Mouse (Mus musculus) kidney, postnatal 10 days (tissue): ENCODE data around the gene Rerg.

Experiments used
- DNase-seq: peaks from one replicate; pipeline ENCODE4 v3.0.0; 2021; ENCODE audit warnings: mixed read lengths

Gene Rerg

GRCm38 (mm10) chr6:137126224-137126623 is 44.1 kb downstream of the Rerg start:
- DNase-seq, result peak; percentile 48

- DNase-seq, result no peak
Measured at GRCm38 (mm10) chr6:137125433-137125832, 44.9 kb downstream of the Rerg start.

- no peak for DNase-seq
Measured at GRCm38 (mm10) chr6:137125006-137125405, 45.3 kb downstream of the Rerg start.

GRCm38 (mm10) chr6:137116849-137117473 is 53.3 kb downstream of the Rerg start:
- DNase-seq, result no peak

- no peak for DNase-seq
Measured at GRCm38 (mm10) chr6:137114859-137115258, 55.4 kb downstream of the Rerg start.

GRCm38 (mm10) chr6:137111266-137111813 is 59.0 kb downstream of the Rerg start:
- DNase-seq, result no peak

GRCm38 (mm10) chr6:137110778-137111174 is 59.5 kb downstream of the Rerg start:
- no peak for DNase-seq

- peak; percentile 37 for DNase-seq
Measured at GRCm38 (mm10) chr6:137109811-137110777, 60.2 kb downstream of the Rerg start.

GRCm38 (mm10) chr6:137105285-137105684 is 65.0 kb downstream of the Rerg start:
- no peak for DNase-seq

- DNase-seq, result no peak
Measured at GRCm38 (mm10) chr6:137102662-137103179, 67.6 kb downstream of the Rerg start.

- no peak for DNase-seq
Measured at GRCm38 (mm10) chr6:137101886-137102661, 68.2 kb downstream of the Rerg start.

- DNase-seq, result no peak
Measured at GRCm38 (mm10) chr6:137100259-137100658, 70.0 kb downstream of the Rerg start.

GRCm38 (mm10) chr6:137098232-137099191 is 71.8 kb downstream of the Rerg start:
- DNase-seq, result peak; percentile 67

- DNase-seq, result no peak
Measured at GRCm38 (mm10) chr6:137094475-137094874, 75.8 kb downstream of the Rerg start.

GRCm38 (mm10) chr6:137088469-137088868 is 81.8 kb downstream of the Rerg start:
- no peak for DNase-seq

- DNase-seq, result no peak
Measured at GRCm38 (mm10) chr6:137087956-137088355, 82.3 kb downstream of the Rerg start.

- no peak for DNase-seq
Measured at GRCm38 (mm10) chr6:137087470-137087869, 82.8 kb downstream of the Rerg start.

GRCm38 (mm10) chr6:137079701-137080100 is 90.6 kb downstream of the Rerg start:
- DNase-seq, result no peak

- DNase-seq, result no peak
Measured at GRCm38 (mm10) chr6:137076731-137077130, 93.6 kb downstream of the Rerg start.

- DNase-seq, result no peak
Measured at GRCm38 (mm10) chr6:137076225-137076624, 94.1 kb downstream of the Rerg start.

- DNase-seq, result no peak
Measured at GRCm38 (mm10) chr6:137072256-137072655, 98.0 kb downstream of the Rerg start.
